Mouse (Mus musculus): ENCODE measurements around the gene Stxbp5l. TPM values are rescaled to one million over a fixed set of nuclear protein-coding genes. Genes with fewer than 3 reads are reported as not detected.
A peak's percentile ranks its signal among the peaks of the same experiment; 100 is the strongest.

Gene Stxbp5l
- polyA plus RNA-seq, 1 experiment from 2014 or later, result 1.5 TPM

GRCm38 (mm10) chr16:37108763-37109162 lies 276.0 kb downstream of the Stxbp5l start:
- whole genome bisulfite sequencing, result 12% methylated on average over 5 of the region's 5 CpGs
- Histone ChIP-seq H3K27me3 (ENCODE audit: insufficient read depth, low read length) (no peaks in the 10 kb centered on the region), H3K27ac (ENCODE audit: low read length) (no peak overlapping the region), H3K4me3 (ENCODE audit: low read length) (no peak overlapping the region), H3K9ac (replicated peaks; ENCODE audit: low read length) (no peak overlapping the region), H3K9me3 (ENCODE audit: low read length) (no peaks in the 10 kb centered on the region), H3K36me3 (ENCODE audit: insufficient read depth, low read length) (no peaks in the 10 kb centered on the region), H3K4me1 (ENCODE audit: insufficient read depth, low read length) (no peaks in the 10 kb centered on the region), H3K4me2 (replicated peaks; ENCODE audit: low read depth, low read length) (no peak overlapping the region)
- no peak for ATAC-seq (ENCODE audit: low FRiP score, low TSS enrichment)

GRCm38 (mm10) chr16:37094169-37094833 lies 290.5 kb downstream of the Stxbp5l start:
- Histone ChIP-seq H3K4me2 (replicated peaks; ENCODE audit: low read depth, low read length) (no peak overlapping the region), H3K36me3 (ENCODE audit: insufficient read depth, low read length) (peaks cover 10% of the 10 kb centered on the region), H3K9ac (replicated peaks; ENCODE audit: low read length) (no peak overlapping the region), H3K27me3 (ENCODE audit: insufficient read depth, low read length) (no peaks in the 10 kb centered on the region), H3K9me3 (ENCODE audit: low read length) (no peaks in the 10 kb centered on the region), H3K27ac (ENCODE audit: low read length) (no peak overlapping the region), H3K4me3 (ENCODE audit: low read length) (no peak overlapping the region), H3K4me1 (ENCODE audit: insufficient read depth, low read length) (no peaks in the 10 kb centered on the region)
- 0 out of 2 replicates have a peak, but pooled peaks have one; percentile 42 for ATAC-seq (ENCODE audit: low FRiP score, low TSS enrichment)
- 87% methylated on average over 4 of the region's 4 CpGs for WGBS

DNA sequence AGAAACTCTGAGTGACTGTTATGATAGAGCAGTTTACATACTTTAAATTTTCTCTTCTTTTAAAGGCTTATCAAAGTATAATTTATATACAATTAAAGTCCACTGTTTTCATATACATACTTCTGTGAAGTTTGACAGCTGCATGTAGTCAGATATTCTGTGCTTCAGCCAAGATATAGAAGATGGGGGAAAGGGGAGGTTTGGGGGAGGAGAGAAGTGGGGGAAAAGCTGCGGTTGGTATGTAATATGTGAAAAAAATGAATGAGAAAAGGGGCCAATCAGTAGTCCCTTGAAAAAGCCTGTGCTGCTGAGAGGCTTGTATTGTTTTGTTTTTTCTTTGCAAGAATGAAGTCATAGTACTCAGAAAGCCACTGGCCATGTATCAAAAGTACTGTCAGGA lies 295.1 kb downstream of the Stxbp5l start:
- H3K9ac ChIP-seq (replicated peaks; ENCODE audit: low read length), result no peak overlapping the region
- no peaks in the 10 kb centered on the region for H3K4me1 ChIP-seq (ENCODE audit: insufficient read depth, low read length)
- no peak overlapping the region for H3K4me2 ChIP-seq (replicated peaks; ENCODE audit: low read depth, low read length)
- H3K36me3 ChIP-seq (ENCODE audit: insufficient read depth, low read length), result peaks cover 25% of the 10 kb centered on the region
- H3K9me3 ChIP-seq (ENCODE audit: low read length), result 0 out of 2 replicates have a peak, but pooled peaks cover 2% of the 10 kb centered on the region
- 60% methylated on average over 1 of the region's 1 CpGs for WGBS
- no peak overlapping the region for H3K4me3 ChIP-seq (ENCODE audit: low read length)
- H3K27ac ChIP-seq (ENCODE audit: low read length), result peak overlapping the region; percentile 70; the same call in 1 of the 2 replicates
- peak; percentile 55 for ATAC-seq (ENCODE audit: low FRiP score, low TSS enrichment)
- H3K27me3 ChIP-seq (ENCODE audit: insufficient read depth, low read length), result no peaks in the 10 kb centered on the region

- no peak for ATAC-seq (ENCODE audit: low FRiP score, low TSS enrichment)
- H3K9me3 ChIP-seq (ENCODE audit: low read length), result no peaks in the 10 kb centered on the region
- no peak overlapping the region for H3K4me3 ChIP-seq (ENCODE audit: low read length)
- no peaks in the 10 kb centered on the region for H3K4me1 ChIP-seq (ENCODE audit: insufficient read depth, low read length)
- no peaks in the 10 kb centered on the region for H3K27me3 ChIP-seq (ENCODE audit: insufficient read depth, low read length)
- H3K27ac ChIP-seq (ENCODE audit: low read length), result no peak overlapping the region
- no peak overlapping the region for H3K9ac ChIP-seq (replicated peaks; ENCODE audit: low read length)
- no peak overlapping the region for H3K4me2 ChIP-seq (replicated peaks; ENCODE audit: low read depth, low read length)
- 79% methylated on average over 5 of the region's 5 CpGs for WGBS
- 0 out of 2 replicates have a peak, but pooled peaks cover 9% of the 10 kb centered on the region for H3K36me3 ChIP-seq (ENCODE audit: insufficient read depth, low read length)
Observed at GRCm38 (mm10) chr16:37072354-37072753, 312.4 kb downstream of the Stxbp5l start.

Other genes starting within 250 kb of the Stxbp5l start
- gene Gtf2e1, start 154.8 kb upstream of the Stxbp5l start, polyA plus RNA-seq (2015; fragmentation: Nextera tagmentation; extraction: Ambion mirVana), result 26.4 and 29.0 TPM in 2 replicates
- gene Rabl3, start 154.9 kb upstream of the Stxbp5l start, polyA plus RNA-seq (2015; fragmentation: Nextera tagmentation; extraction: Ambion mirVana), result 24.7 and 25.3 TPM in 2 replicates
- gene Hgd, start 195.2 kb upstream of the Stxbp5l start, polyA plus RNA-seq (2015; fragmentation: Nextera tagmentation; extraction: Ambion mirVana), result 10.4 and 10.7 TPM in 2 replicates